Mouse (Mus musculus) lung, embryonic 16.5 days (tissue): ENCODE measurements around the gene Inka1. TPM values are rescaled to one million over a fixed set of nuclear protein-coding genes. Genes with fewer than 3 reads are reported as not detected.
"Not testable (repeated sequence)": the region's sequence is repeated elsewhere in the genome, so short reads cannot be mapped to it uniquely, and the experiment has no call there.

Source experiments
- ATAC-seq: fragments of 200-750 bp; cut with Nextera tagmentation; 2 replicates; pipeline ENCODE4 v1.8.0; 2017; ENCODE audit warnings: low read depth, mild to moderate bottlenecking, moderate library complexity
- H3K27ac ChIP-seq: fragments of 300-500 bp; sonication (generic); 2 replicates; pipeline ENCODE4 v1.5.1; 2014; ENCODE audit warnings: mild to moderate bottlenecking, control low read depth, low read length
- H3K27me3 ChIP-seq: fragments of 300-500 bp; sonication (generic); 2 replicates; pipeline ENCODE4 v1.6.1; 2014; ENCODE audit warnings: low read depth, low read length, mixed read lengths; ENCODE audit not compliant: control insufficient read depth, insufficient read depth
- H3K36me3 ChIP-seq: fragments of 300-500 bp; sonication (generic); 2 replicates; pipeline ENCODE4 v1.6.1; 2014; ENCODE audit warnings: low read length; ENCODE audit not compliant: control insufficient read depth, insufficient read depth
- H3K4me1 ChIP-seq: fragments of 300-500 bp; sonication (generic); replicated peaks from 2 replicates; pipeline ENCODE4 v1.6.1; 2014; ENCODE audit warnings: low read length, mixed read lengths; ENCODE audit not compliant: control insufficient read depth, insufficient read depth
- H3K4me2 ChIP-seq: fragments of 300-500 bp; sonication (generic); 2 replicates; pipeline ENCODE4 v1.6.1; 2014; ENCODE audit warnings: low read depth, low read length, control low read depth
- H3K4me3 ChIP-seq: fragments of 300-500 bp; sonication (generic); 2 replicates; pipeline ENCODE4 v1.5.1; 2014; ENCODE audit warnings: mild to moderate bottlenecking, low read length, control low read depth
- H3K9ac ChIP-seq: fragments of 300-500 bp; sonication (generic); 2 replicates; pipeline ENCODE4 v1.6.1; 2014; ENCODE audit warnings: low read length, control low read depth
- H3K9me3 ChIP-seq: fragments of 300-500 bp; sonication (generic); 2 replicates; pipeline ENCODE4 v1.6.1; 2016; ENCODE audit warnings: low read length; ENCODE audit not compliant: control insufficient read depth
- WGBS: fragments of 180-500 bp; shearing (Covaris S2); extraction: QIAGEN DNeasy Blood & Tissue Kit; methylation state at CpG from one replicate; pipeline ENCODE4 v1.1.7; 2014; 5-methylcytosine and 5-hydroxymethylcytosine counted together
- polyA plus RNA-seq: library from polyadenylated mRNA; unstranded; fragments of >200 nt; fragmentation: Nextera tagmentation; extraction: Ambion mirVana; gene quantifications from 2 replicates; pipeline ENCODE4 v1.2.1, GENCODE M21; 2015

Inka1 gene
- 64.3 and 71.1 TPM in 2 replicates for polyA plus RNA-seq

DNA sequence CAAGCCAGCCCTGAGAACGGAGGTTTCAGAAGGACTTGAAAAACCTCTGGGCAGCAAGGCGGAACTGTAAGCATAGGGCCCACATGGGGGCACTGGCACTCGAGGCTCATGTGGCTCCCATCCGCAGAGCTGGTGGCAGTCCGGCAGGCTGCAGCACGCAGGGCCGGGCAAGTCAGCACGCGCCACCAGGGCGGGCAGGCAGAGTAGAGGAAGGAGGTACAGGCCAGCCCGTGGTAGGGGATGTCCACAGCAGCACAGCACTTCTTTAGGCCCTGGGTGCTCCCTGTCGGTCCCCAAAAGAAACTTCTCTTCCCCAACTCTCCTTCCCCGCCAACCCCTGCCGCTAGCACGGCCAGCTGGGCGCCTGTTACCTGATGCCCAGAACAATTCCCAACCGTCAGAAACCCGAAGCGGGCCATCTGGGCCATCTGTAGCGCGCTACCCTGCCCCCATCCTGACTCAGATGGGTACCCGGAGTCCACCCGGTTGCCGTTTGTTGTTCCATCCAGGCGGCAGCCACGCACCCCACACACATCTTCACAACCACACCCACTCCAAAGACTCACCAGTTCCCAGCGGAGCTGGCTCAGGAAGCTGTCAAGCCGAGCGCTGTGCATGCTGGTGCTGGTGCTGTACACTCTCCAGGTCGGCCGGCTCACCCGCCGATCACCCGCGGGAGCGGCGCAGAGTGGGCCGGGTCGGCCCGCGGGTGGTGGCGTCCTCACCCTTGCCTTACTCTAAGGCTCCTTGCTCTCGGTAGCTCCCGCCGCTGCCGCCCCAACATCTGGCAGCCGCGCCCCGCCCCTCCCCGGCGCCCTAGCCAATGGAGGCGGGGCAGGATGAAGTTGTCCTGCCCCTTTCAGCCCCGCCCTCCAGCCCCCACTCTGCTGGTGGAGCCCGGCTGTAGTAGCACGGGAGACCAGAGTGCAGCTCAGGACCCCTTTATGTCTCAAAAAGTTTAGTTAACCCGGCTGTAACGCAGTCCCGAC, at the start of gene Inka1:
TSS of gene Inka1 (minus strand) at position 749 of the 989 bp plus-strand sequence.
- peak within 1 kb of the TSS; percentile 100 for H3K27ac ChIP-seq
- H3K9ac ChIP-seq: peak within 1 kb of the TSS; percentile 82
- under 1% methylated on average over 58 of the region's 58 CpGs for WGBS
- H3K9me3 ChIP-seq: no peaks in the 10 kb centered on the region
- peak; percentile 70 for ATAC-seq
- H3K4me2 ChIP-seq: peak within 1 kb of the TSS; percentile 86
- no peaks in the 10 kb centered on the region for H3K36me3 ChIP-seq
- peak within 1 kb of the TSS; percentile 74 for H3K4me3 ChIP-seq
- H3K4me1 ChIP-seq: peaks cover 35% of the 10 kb centered on the region
- no peaks in the 10 kb centered on the region for H3K27me3 ChIP-seq

DNA sequence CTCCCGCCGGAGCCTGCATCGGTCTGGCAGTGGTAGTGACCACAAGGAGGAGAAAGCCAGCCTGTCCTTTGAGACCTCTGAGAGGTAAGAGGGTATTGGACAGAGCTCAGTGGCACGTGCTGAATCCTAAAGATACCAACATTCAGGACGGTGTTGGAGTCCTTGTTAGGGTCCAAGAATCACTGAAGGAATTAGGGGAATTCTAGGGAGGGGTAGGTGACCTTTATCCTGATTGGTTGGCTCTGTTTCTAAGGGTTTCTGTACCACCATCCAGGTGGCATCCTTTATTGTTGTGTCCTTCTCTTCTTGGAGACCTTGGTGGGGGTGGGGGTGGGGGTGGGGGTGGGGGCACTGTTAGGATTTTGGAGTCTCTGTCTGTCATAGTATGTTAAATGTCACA, 46.4 kb upstream of the Inka1 start:
- Histone ChIP-seq H3K4me3 (no peak overlapping the region), H3K4me2 (no peak overlapping the region), H3K9ac (no peak overlapping the region), H3K27me3 (no peaks in the 10 kb centered on the region), H3K27ac (no peak overlapping the region), H3K4me1 (no peaks in the 10 kb centered on the region), H3K36me3 (peaks cover 26% of the 10 kb centered on the region), H3K9me3 (0 out of 2 replicates have a peak, but pooled peaks cover 2% of the 10 kb centered on the region)
- no peak for ATAC-seq
- 87% methylated on average over 5 of the region's 5 CpGs for WGBS

DNA sequence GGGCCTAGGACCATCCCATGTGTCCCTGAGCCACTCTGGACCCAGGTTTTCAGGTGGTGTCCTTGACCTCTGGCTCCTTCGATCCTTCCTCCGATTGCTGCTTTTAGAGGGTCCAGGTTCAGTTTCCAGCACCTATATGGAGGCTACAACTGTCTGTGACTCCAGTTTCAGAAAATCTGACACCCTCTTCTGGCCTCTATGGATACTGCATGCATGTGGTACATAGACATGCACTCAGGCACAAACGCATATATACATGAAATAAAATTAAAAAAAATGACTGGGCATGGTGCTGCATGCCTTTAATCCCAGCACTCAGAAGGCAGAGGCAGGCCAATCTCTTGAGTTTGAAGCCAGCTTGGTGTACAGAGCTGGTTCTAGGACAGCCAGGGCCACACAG, 42.2 kb upstream of the Inka1 start:
- no peak overlapping the region for H3K4me2 ChIP-seq
- WGBS: 95% methylated on average over 3 of the region's 3 CpGs
- no peaks in the 10 kb centered on the region for H3K27me3 ChIP-seq
- ATAC-seq: no peak
- no peak overlapping the region for H3K9ac ChIP-seq
- no peak overlapping the region for H3K4me3 ChIP-seq
- H3K36me3 ChIP-seq: peaks cover 43% of the 10 kb centered on the region
- H3K4me1 ChIP-seq: no peaks in the 10 kb centered on the region
- 0 out of 2 replicates have a peak, but pooled peaks cover 2% of the 10 kb centered on the region for H3K9me3 ChIP-seq
- H3K27ac ChIP-seq: no peak overlapping the region

DNA sequence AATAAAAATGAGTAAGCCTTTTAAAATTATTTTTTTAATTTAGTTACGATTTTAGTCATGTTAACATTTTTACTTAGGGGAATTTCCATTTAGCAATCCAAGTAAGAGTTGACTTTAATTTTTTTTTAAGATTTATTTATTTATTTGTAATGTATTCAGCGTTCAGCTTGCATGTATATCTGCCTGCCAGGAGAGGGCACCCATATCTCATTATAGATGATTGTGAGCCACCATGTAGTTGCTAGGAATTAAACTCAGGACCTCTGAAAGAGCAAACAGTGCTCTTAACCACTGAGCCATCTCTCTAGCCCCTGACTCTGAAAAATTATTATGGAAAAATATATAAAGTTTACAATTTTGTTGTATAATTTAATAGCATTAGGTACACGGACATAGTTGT, 40.9 kb upstream of the Inka1 start:
- Histone ChIP-seq H3K27ac (no peak overlapping the region), H3K4me2 (no peak overlapping the region), H3K4me3 (no peak overlapping the region), H3K4me1 (no peaks in the 10 kb centered on the region), H3K36me3 (peaks cover 36% of the 10 kb centered on the region), H3K9me3 (0 out of 2 replicates have a peak, but pooled peaks cover 2% of the 10 kb centered on the region), H3K9ac (no peak overlapping the region), H3K27me3 (no peaks in the 10 kb centered on the region)
- WGBS: 85% methylated on average over 3 of the region's 3 CpGs
- ATAC-seq: no peak

DNA sequence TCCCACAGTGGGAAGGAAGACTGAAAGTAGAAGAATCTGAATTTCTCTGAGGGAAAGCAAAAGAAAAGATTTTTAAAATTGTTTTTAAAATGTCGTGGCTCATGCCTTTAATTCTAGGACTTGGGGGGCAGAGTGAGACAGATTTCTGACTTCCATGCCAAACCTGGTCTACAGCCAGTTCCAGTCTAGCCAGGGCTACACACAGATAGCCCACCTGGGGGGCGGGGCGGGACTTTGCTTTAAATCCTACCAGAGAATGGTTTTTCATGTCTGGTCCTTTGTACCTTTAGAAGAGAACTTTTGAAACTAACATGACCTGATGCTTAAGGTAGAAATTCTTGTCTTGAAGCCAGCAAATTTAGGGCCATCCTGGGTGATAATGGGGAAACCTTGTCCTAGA, 37.5 kb upstream of the Inka1 start:
- 0 out of 2 replicates have a peak, but pooled peaks cover 2% of the 10 kb centered on the region for H3K9me3 ChIP-seq
- no peak overlapping the region for H3K27ac ChIP-seq
- no peak overlapping the region for H3K4me2 ChIP-seq
- peaks cover 32% of the 10 kb centered on the region for H3K36me3 ChIP-seq
- ATAC-seq: no peak
- WGBS: 82% methylated on average over 3 of the region's 3 CpGs
- H3K4me3 ChIP-seq: no peak overlapping the region
- H3K9ac ChIP-seq: no peak overlapping the region
- H3K27me3 ChIP-seq: no peaks in the 10 kb centered on the region
- no peaks in the 10 kb centered on the region for H3K4me1 ChIP-seq

DNA sequence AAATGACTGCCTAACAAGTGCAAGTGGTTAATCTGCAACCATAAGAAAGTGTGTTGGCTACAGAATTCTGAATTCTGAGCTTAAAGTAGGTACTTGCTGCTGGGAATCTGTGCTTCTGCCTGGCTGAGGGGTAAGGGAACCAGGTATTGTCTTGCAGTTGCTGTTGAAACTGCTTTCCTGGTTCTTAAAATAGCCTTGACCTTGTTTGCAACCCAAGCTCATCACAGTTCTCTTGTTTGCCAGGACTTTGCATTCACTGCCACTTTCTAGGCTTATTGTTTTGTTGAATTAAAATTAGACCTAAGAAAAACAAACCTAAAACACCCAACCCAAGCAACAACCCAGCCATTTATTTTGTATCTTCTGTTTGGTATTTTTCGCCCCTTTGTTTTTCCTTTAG, 35.1 kb upstream of the Inka1 start:
- Histone ChIP-seq H3K4me3 (no peak overlapping the region), H3K27me3 (no peaks in the 10 kb centered on the region), H3K9me3 (no peaks in the 10 kb centered on the region), H3K36me3 (peaks cover 17% of the 10 kb centered on the region), H3K9ac (no peak overlapping the region), H3K4me2 (no peak overlapping the region), H3K4me1 (no peaks in the 10 kb centered on the region), H3K27ac (no peak overlapping the region)
- no peak for ATAC-seq
- WGBS: 88% methylated on average over 1 of the region's 1 CpGs

DNA sequence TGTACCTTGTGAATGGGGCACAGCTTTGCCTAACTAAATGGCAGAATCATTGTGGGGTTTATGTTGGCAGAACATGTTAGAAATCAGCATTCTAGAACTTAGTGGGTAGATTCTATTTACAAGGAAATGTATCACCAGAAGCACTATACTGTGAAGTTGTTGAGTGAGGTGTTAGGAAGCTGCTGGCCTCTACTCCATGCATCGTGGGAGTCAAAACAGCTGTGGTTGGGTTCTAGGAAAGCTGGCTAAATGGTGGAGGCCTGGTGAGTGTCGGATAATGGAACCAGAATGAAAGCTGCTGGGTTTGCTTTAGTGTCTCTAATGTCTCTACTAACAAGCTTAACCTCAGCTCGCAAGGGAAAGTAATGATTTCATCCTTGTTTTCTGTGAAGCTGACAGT, 31.4 kb upstream of the Inka1 start:
- 85% methylated on average over 3 of the region's 3 CpGs for WGBS
- Histone ChIP-seq H3K27me3 (no peaks in the 10 kb centered on the region), H3K27ac (no peak overlapping the region), H3K9me3 (peaks cover 2% of the 10 kb centered on the region; the same call in 1 of the 2 replicates), H3K4me3 (no peak overlapping the region), H3K9ac (no peak overlapping the region), H3K4me1 (no peaks in the 10 kb centered on the region), H3K4me2 (no peak overlapping the region), H3K36me3 (peaks cover 12% of the 10 kb centered on the region)
- ATAC-seq: no peak

DNA sequence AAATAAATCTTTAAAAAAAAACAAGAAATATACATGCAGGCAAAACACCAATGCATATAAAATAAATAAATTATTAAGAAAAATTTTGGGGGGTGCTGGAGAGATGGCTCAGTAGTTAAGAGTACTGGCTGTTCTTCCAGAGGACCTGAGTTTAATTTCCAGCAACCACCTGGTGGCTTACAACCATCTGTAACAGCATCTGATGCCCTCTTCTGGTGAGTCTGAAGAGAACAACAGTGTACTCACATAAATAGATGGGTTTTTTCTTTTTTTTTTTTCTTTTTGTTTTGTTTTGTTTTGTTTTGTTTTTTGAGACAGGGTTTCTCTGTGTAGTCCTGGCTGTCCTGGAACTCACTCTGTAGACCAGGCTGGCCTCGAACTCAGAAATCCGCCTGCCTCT, 27.9 kb upstream of the Inka1 start:
- not testable (repeated sequence) for ATAC-seq, H3K27ac ChIP-seq, H3K4me1 ChIP-seq, H3K9ac ChIP-seq, H3K27me3 ChIP-seq, H3K4me3 ChIP-seq, H3K9me3 ChIP-seq, H3K4me2 ChIP-seq
- peaks cover 15% of the 10 kb centered on the region for H3K36me3 ChIP-seq
- WGBS: 92% methylated on average over 2 of the region's 2 CpGs

DNA sequence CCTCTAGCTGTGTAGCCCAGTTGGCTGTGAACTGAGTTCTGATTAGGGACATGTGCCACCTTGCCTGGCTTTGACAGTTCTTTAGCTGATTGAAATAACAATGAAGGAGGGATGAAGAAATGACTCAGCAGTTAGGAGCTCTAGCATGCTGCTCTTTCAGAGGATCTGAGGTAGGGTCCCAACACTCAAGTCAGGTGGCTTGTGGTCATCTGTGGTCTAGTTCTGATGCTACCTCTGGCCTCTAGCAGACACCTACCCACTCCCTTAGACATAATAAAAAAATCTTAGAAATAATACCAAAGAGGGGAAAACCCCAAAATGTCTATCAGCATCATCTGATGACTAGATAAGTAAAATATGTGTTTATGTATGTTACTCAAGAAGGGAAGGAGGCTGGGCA, 24.7 kb upstream of the Inka1 start:
- ATAC-seq: no peak

More for the DNA sequence above, 24.7 kb upstream of the Inka1 start:
- H3K9me3 ChIP-seq: peaks cover 2% of the 10 kb centered on the region; the same call in 1 of the 2 replicates
- H3K4me1 ChIP-seq: peaks cover 5% of the 10 kb centered on the region; the same call in 1 of the 2 replicates
- H3K27ac ChIP-seq: no peak overlapping the region
- peaks cover 10% of the 10 kb centered on the region; the same call in 1 of the 2 replicates for H3K36me3 ChIP-seq
- H3K9ac ChIP-seq: no peak overlapping the region
- no peak overlapping the region for H3K4me3 ChIP-seq
- H3K4me2 ChIP-seq: no peak overlapping the region
- no peaks in the 10 kb centered on the region for H3K27me3 ChIP-seq
